Mouse (Mus musculus) forebrain, embryonic 12.5 days (tissue): ENCODE results near the gene Crkl. TPM values are rescaled to one million over a fixed set of nuclear protein-coding genes. Genes with fewer than 3 reads are reported as not detected.

Experiments
- ATAC-seq: fragments of 200-750 bp; cut with Nextera tagmentation; 2 replicates; pipeline ENCODE4 v1.8.0; 2017; ENCODE audit warnings: moderate TSS enrichment; ENCODE audit not compliant: low FRiP score
- H3K27ac ChIP-seq: fragments of 300-500 bp; sonication (generic); 2 replicates; pipeline ENCODE4 v1.5.1; 2016; ENCODE audit warnings: mild to moderate bottlenecking
- H3K27me3 ChIP-seq: fragments of 300-500 bp; sonication (generic); 2 replicates; pipeline ENCODE4 v1.6.1; 2016; ENCODE audit warnings: mild to moderate bottlenecking
- H3K36me3 ChIP-seq: fragments of 300-500 bp; sonication (generic); replicated peaks from 2 replicates; pipeline ENCODE4 v1.6.1; 2016; ENCODE audit warnings: mild to moderate bottlenecking
- H3K4me1 ChIP-seq: fragments of 300-500 bp; sonication (generic); 2 replicates; pipeline ENCODE4 v1.6.1; 2016
- H3K4me2 ChIP-seq: fragments of 300-500 bp; sonication (generic); 2 replicates; pipeline ENCODE4 v1.6.1; 2016; ENCODE audit warnings: mild to moderate bottlenecking, moderate library complexity
- H3K4me3 ChIP-seq: fragments of 300-500 bp; sonication (generic); replicated peaks from 2 replicates; pipeline ENCODE4 v1.5.1; 2016; ENCODE audit warnings: mild to moderate bottlenecking
- H3K9ac ChIP-seq: fragments of 300-500 bp; sonication (generic); 2 replicates; pipeline ENCODE4 v1.6.1; 2016; ENCODE audit warnings: mild to moderate bottlenecking
- H3K9me3 ChIP-seq: fragments of 300-500 bp; sonication (generic); 2 replicates; pipeline ENCODE4 v1.6.1; 2016
- WGBS: fragments of 180-500 bp; shearing (Covaris S2); methylation state at CpG from one replicate; pipeline ENCODE4 v1.1.7; 2016; 5-methylcytosine and 5-hydroxymethylcytosine counted together
- polyA plus RNA-seq: library from polyadenylated mRNA; unstranded; fragments of >200 nt; fragmentation: Nextera tagmentation; extraction: Ambion mirVana; gene quantifications from 2 replicates; pipeline ENCODE4 v1.2.1, GENCODE M21; 2016

The Crkl gene
- 101 and 117 TPM in 2 replicates for polyA plus RNA-seq

- peak within 1 kb of the TSS; percentile 85 for H3K4me2 ChIP-seq
- peaks cover 17% of the 10 kb centered on the region for H3K36me3 ChIP-seq
- peaks cover 27% of the 10 kb centered on the region for H3K4me1 ChIP-seq
- no peaks in the 10 kb centered on the region for H3K9me3 ChIP-seq
- peak; percentile 99 for ATAC-seq
- peak within 1 kb of the TSS; percentile 93 for H3K27ac ChIP-seq
- WGBS, result under 1% methylated on average over 63 of the region's 63 CpGs
- H3K27me3 ChIP-seq, result no peaks in the 10 kb centered on the region
- peak within 1 kb of the TSS; percentile 97 for H3K9ac ChIP-seq
- peak within 1 kb of the TSS; percentile 97 for H3K4me3 ChIP-seq
Measured at GRCm38 (mm10) chr16:17451541-17452372, at the start of gene Crkl. Gene Crkl (plus strand): TSS chr16:17451987.

- no peak for ATAC-seq
- Histone ChIP-seq H3K4me2 (no peak overlapping the region), H3K36me3 (no peaks in the 10 kb centered on the region; the same call in 1 of the 2 replicates), H3K4me1 (peaks cover 22% of the 10 kb centered on the region), H3K9ac (no peak overlapping the region), H3K27me3 (no peaks in the 10 kb centered on the region), H3K9me3 (no peaks in the 10 kb centered on the region), H3K4me3 (no peak overlapping the region), H3K27ac (no peak overlapping the region)
- 73% methylated on average over 1 of the region's 1 CpGs for WGBS
Measured at GRCm38 (mm10) chr16:17402855-17403254, 48.9 kb upstream of the Crkl start.

- peak overlapping the region; percentile 66 for H3K4me2 ChIP-seq
- peaks cover 22% of the 10 kb centered on the region for H3K4me1 ChIP-seq
- H3K27ac ChIP-seq, result peak overlapping the region; percentile 87
- under 1% methylated on average over 22 of the region's 22 CpGs for WGBS
- H3K9ac ChIP-seq, result peak overlapping the region; percentile 80
- no peaks in the 10 kb centered on the region for H3K27me3 ChIP-seq
- H3K36me3 ChIP-seq, result no peaks in the 10 kb centered on the region; the same call in 1 of the 2 replicates
- ATAC-seq, result peak; percentile 87
- no peaks in the 10 kb centered on the region for H3K9me3 ChIP-seq
- peak overlapping the region; percentile 74 for H3K4me3 ChIP-seq
Measured at GRCm38 (mm10) chr16:17405271-17405696, 46.5 kb upstream of the Crkl start.

DNA sequence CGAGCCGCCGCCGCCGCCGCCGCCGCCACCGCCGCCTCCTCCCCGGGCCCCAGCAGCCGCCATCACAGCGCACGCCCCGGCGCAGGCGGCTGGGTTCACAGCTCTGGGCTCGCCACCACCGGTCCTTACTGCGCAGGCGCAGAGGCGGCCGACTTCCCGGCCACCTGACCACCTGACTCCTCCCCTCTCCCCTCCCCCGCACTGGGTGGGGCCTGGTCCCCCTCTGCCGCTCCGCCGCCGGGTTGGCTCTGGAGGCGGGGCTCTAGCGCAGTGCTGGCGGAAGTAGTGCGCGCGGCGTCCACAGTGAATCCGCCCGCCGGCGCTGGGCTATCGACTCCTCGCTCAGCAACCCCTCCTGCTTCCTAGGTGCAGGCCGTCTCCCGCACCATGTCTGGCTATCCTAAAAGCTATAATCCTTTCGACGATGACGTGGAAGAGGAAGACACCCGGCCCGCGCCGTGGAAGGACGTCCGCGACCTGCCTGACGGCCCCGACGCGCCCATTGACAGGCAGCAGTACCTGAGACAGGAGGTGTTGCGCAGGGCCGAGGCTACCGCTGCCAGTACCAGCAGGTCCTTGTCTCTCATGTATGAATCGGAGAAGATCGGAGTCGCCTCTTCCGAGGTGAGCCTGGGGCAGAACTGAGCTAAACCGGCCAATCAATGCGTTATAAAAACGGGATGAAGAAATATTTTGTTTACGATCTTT lies 45.9 kb upstream of the Crkl start, which contains the start of the genes Snap29 and Pi4ka:
TSS of gene Snap29 (plus strand) at position 251 of the 708 bp plus-strand sequence.
TSS of gene Pi4ka (minus strand) at position 579 of the 708 bp plus-strand sequence.
- H3K27ac ChIP-seq, result peak within 1 kb of the TSS; percentile 87
- no peaks in the 10 kb centered on the region; the same call in 1 of the 2 replicates for H3K36me3 ChIP-seq
- H3K27me3 ChIP-seq, result no peaks in the 10 kb centered on the region
- peaks cover 22% of the 10 kb centered on the region for H3K4me1 ChIP-seq
- peak within 1 kb of the TSS; percentile 66 for H3K4me2 ChIP-seq
- H3K4me3 ChIP-seq, result peak within 1 kb of the TSS; percentile 74
- under 1% methylated on average over 61 of the region's 69 CpGs for WGBS
- H3K9ac ChIP-seq, result peak within 1 kb of the TSS; percentile 80
- ATAC-seq, result peak; percentile 98
- H3K9me3 ChIP-seq, result no peaks in the 10 kb centered on the region

GRCm38 (mm10) chr16:17406512-17407231 lies 45.1 kb upstream of the Crkl start:
- Histone ChIP-seq H3K36me3 (no peaks in the 10 kb centered on the region; the same call in 1 of the 2 replicates), H3K4me3 (peak overlapping the region; percentile 74), H3K27me3 (no peaks in the 10 kb centered on the region), H3K4me1 (peaks cover 22% of the 10 kb centered on the region), H3K9ac (peak overlapping the region; percentile 80), H3K27ac (no peak overlapping the region), H3K4me2 (peak overlapping the region; percentile 66), H3K9me3 (no peaks in the 10 kb centered on the region)
- no peak for ATAC-seq
- 40% methylated on average over 9 of the region's 9 CpGs for WGBS

DNA sequence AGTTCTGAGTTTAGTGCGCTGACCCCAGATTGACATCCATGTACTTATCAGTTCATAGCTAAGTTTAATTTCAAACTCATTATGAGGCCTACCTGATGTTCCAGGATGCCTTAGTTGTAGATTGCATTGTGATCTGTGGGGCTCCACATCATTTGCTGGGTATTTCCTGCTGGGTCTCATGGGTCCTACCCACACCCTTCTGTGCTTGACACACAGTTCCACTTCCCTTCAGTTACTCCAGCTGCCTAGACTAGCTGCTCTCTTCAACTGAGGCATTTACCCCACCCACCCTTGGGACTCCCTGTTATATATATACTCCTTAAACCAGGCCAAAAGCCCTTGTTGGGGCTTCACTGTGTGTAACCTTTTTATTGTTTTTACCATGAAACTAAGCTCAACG lies 42.7 kb upstream of the Crkl start:
- WGBS, result 89% methylated on average over 2 of the region's 2 CpGs
- no peak for ATAC-seq
- Histone ChIP-seq H3K36me3 (no peaks in the 10 kb centered on the region), H3K4me2 (no peak overlapping the region), H3K4me3 (no peak overlapping the region), H3K27ac (no peak overlapping the region), H3K9me3 (no peaks in the 10 kb centered on the region), H3K27me3 (no peaks in the 10 kb centered on the region), H3K4me1 (peaks cover 20% of the 10 kb centered on the region), H3K9ac (no peak overlapping the region)

- Histone ChIP-seq H3K27ac (no peak overlapping the region), H3K27me3 (no peaks in the 10 kb centered on the region), H3K36me3 (no peaks in the 10 kb centered on the region), H3K4me3 (no peak overlapping the region), H3K9me3 (no peaks in the 10 kb centered on the region), H3K4me2 (no peak overlapping the region), H3K4me1 (peaks cover 8% of the 10 kb centered on the region), H3K9ac (no peak overlapping the region)
- 79% methylated on average over 4 of the region's 4 CpGs for WGBS
- ATAC-seq, result no peak
Measured at GRCm38 (mm10) chr16:17410209-17410608, 41.6 kb upstream of the Crkl start.

GRCm38 (mm10) chr16:17423021-17423420 lies 28.8 kb upstream of the Crkl start:
- H3K9me3 ChIP-seq, result no peaks in the 10 kb centered on the region
- no peak overlapping the region for H3K4me3 ChIP-seq
- H3K27me3 ChIP-seq, result no peaks in the 10 kb centered on the region
- no peak overlapping the region for H3K9ac ChIP-seq
- ATAC-seq, result no peak
- no peak overlapping the region for H3K4me2 ChIP-seq
- 77% methylated on average over 3 of the region's 3 CpGs for WGBS
- no peaks in the 10 kb centered on the region for H3K4me1 ChIP-seq
- peaks cover 49% of the 10 kb centered on the region for H3K36me3 ChIP-seq
- H3K27ac ChIP-seq, result no peak overlapping the region

- H3K4me2 ChIP-seq, result no peak overlapping the region
- no peak overlapping the region for H3K9ac ChIP-seq
- no peaks in the 10 kb centered on the region for H3K4me1 ChIP-seq
- ATAC-seq, result no peak
- no peaks in the 10 kb centered on the region for H3K27me3 ChIP-seq
- no peak overlapping the region for H3K4me3 ChIP-seq
- H3K36me3 ChIP-seq, result peaks cover 9% of the 10 kb centered on the region
- H3K9me3 ChIP-seq, result no peaks in the 10 kb centered on the region
- 82% methylated on average over 2 of the region's 2 CpGs for WGBS
- no peak overlapping the region for H3K27ac ChIP-seq
Measured at GRCm38 (mm10) chr16:17432576-17432975, 19.2 kb upstream of the Crkl start.

- Histone ChIP-seq H3K4me3 (peak overlapping the region; percentile 97), H3K4me1 (peaks cover 27% of the 10 kb centered on the region), H3K9ac (peak overlapping the region; percentile 97), H3K36me3 (peaks cover 23% of the 10 kb centered on the region), H3K9me3 (no peaks in the 10 kb centered on the region), H3K27me3 (no peaks in the 10 kb centered on the region), H3K27ac (peak overlapping the region; percentile 93), H3K4me2 (peak overlapping the region; percentile 85)
- 0% methylated on average over 24 of the region's 24 CpGs for WGBS
- peak; percentile 49 for ATAC-seq
Measured at GRCm38 (mm10) chr16:17452373-17452715, 557 bp downstream of the Crkl start.

- no peaks in the 10 kb centered on the region for H3K27me3 ChIP-seq
- no peak overlapping the region for H3K4me2 ChIP-seq
- H3K4me3 ChIP-seq, result no peak overlapping the region
- H3K9me3 ChIP-seq, result no peaks in the 10 kb centered on the region
- no peak overlapping the region for H3K27ac ChIP-seq
- ATAC-seq, result no peak
- H3K9ac ChIP-seq, result no peak overlapping the region
- H3K36me3 ChIP-seq, result peaks cover 49% of the 10 kb centered on the region
- H3K4me1 ChIP-seq, result peaks cover 23% of the 10 kb centered on the region
- WGBS, result 97% methylated on average over 1 of the region's 1 CpGs
Measured at GRCm38 (mm10) chr16:17456901-17457300, 5.1 kb downstream of the Crkl start.

GRCm38 (mm10) chr16:17460254-17460653 lies 8.5 kb downstream of the Crkl start:
- ATAC-seq, result no peak
- 92% methylated on average over 4 of the region's 4 CpGs for WGBS
- Histone ChIP-seq H3K9ac (no peak overlapping the region), H3K9me3 (no peaks in the 10 kb centered on the region), H3K27me3 (no peaks in the 10 kb centered on the region), H3K4me2 (no peak overlapping the region), H3K36me3 (peaks cover 44% of the 10 kb centered on the region), H3K4me1 (peaks cover 9% of the 10 kb centered on the region), H3K27ac (no peak overlapping the region), H3K4me3 (no peak overlapping the region)
